Mouse (Mus musculus): ENCODE results near the gene Qdpr. TPM values are rescaled to one million over a fixed set of nuclear protein-coding genes. Genes with fewer than 3 reads are reported as not detected.
A peak's percentile ranks its signal among the peaks of the same experiment; 100 is the strongest.
"Not testable (repeated sequence)": the region's sequence is repeated elsewhere in the genome, so short reads cannot be mapped to it uniquely, and the experiment has no call there.

Qdpr gene
- total RNA-seq, 2 experiments from 2014 or later, result 4.0 to 22.3 TPM

DNA sequence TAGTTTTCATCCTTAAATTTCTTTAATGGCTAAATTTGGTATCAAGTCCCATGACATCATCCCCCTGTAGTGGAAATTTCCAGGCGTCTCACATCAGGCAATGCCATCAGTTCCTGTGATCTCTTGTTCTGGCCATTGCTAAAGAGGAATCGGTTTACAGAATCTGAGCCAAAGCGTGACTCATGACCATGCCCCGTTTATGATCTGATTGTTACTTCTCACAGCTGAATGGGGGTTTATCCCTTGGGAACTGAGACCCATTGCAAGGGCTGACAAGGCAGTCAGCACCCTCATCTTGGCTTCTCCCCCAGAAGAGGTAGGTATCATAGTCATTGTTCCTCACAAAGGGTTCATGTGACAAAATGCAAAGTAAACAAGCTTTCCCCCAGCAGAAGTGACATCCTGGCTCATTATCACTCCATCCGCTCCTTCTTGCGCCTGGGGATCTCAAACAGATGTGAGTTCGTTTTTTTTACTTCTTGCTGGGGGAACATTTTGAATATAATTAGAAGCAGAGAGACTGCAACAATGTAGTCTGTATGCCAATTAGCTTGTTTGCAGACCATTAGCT lies 22.9 kb upstream of the Qdpr start:
- no peak for ATAC-seq (replicated peaks; ENCODE audit: low FRiP score, poor library complexity, severe bottlenecking)

DNA sequence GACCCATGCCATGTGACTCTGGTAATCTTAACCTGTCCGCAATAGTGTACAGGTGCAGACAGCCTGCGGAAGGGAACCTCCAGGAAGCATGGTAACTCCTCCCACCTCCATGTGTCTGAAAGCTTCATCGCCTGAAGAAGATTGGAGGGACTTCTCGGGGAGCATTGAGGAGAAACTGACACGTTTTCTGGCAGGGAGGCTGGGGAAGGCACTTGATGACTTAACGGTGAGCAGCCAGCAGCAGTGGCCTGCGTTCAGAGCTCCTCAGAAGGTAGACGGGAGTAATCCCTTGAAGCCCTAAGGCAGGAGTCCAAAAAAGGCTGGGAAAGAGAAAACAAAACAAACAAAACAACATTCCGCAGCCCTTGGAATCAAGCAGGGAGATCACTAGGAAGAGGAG lies 4.4 kb upstream of the Qdpr start:
- ATAC-seq (replicated peaks; ENCODE audit: low FRiP score, poor library complexity, severe bottlenecking), result no peak

DNA sequence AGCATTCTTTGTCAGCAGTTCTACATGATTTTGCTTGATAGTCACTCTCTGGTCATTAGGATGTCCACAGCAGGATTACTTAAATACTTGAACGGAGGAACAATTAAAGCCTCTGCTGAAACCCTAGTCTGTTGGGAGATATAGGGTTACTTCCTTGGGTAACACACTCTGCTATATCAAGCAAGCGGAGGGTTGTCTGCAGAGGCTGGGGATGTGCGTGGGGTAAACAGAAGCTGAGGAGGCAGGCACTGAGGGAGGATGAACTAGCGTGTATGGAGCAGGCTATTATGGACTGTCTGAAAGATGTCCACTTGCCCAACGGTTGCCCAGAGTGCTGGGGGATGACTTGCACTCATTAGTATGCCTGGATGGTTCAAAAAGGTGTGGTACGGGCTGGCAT lies 3.4 kb upstream of the Qdpr start, which contains the start of gene Clrn2:
Clrn2 (plus strand) TSS at position 301 of the 400 bp plus-strand sequence.
- ATAC-seq (replicated peaks; ENCODE audit: low FRiP score, poor library complexity, severe bottlenecking), result no peak

DNA sequence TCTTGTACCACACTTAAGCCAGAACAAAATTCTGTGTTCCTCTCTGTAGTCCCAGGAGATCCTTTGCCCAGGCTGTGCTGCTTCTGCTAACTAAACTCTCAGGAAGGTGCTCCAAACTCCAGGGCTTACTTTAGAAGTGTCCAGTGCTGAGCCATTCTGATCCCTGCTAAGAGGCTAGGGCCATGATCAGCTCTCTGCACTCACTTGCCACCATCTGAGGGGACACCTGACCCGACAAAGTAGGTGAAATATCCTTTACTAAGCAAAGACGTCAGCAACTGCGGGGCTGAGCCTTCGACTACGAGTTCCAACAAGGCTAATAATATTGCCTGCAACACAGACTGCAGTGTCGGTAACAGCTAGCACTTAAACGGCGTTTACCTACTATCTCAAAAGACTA lies 830 bp downstream of the Qdpr start:
- ATAC-seq (replicated peaks; ENCODE audit: low FRiP score, poor library complexity, severe bottlenecking), result no peak

DNA sequence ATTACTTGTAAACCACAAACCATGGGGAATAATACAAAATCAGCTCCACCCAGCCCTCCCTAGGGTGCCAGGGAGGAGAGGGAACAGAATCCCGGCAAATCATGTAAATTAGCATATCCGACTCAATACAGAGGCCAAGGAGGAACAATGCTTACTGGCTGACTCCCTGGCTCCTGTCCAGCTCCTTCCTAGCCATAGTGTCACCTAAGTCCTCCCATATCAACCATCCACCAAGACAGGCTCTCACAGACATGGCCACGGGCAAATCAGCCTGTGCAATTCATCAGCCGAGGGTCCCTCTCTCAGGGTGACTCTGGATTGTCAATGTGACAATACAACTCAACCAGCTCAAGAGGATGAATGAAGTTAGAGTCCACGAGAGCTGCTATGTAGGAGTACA lies 1.4 kb downstream of the Qdpr start:
- no peak for ATAC-seq (replicated peaks; ENCODE audit: low FRiP score, poor library complexity, severe bottlenecking)

DNA sequence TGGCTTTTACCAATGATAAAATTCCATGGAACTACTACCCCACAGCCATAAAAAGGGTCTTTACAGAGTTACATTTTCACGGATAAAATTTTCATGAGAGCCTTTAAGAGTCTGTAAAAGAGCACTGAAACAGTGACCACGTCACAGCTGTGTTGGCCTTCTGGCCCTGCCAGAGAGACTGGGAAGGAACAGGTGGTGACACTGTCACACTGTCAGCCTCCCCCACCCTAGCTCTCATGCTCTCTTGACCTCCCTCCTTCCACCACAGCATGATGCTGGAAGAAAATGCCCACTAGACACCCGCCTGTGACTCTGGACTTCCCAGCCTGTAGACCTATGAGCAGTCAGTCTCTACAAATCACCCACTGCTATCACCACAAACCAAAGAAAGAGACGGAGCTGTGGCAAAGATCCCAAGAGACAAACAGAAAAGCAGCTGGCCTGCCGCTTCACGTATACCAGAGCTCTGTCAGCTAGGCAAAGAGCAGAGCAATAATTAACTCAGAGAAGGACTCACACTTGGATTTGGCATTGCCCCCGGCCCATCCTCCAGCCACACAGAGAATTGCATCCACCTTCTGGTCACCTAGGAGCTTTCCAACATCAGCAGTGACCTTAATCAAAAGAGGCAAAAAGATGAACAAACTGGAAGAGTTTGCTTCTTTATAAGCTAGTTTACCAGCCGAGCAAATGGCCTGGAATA lies 5.8 kb downstream of the Qdpr start:
- no peak for ATAC-seq (replicated peaks; ENCODE audit: low FRiP score, poor library complexity, severe bottlenecking)

DNA sequence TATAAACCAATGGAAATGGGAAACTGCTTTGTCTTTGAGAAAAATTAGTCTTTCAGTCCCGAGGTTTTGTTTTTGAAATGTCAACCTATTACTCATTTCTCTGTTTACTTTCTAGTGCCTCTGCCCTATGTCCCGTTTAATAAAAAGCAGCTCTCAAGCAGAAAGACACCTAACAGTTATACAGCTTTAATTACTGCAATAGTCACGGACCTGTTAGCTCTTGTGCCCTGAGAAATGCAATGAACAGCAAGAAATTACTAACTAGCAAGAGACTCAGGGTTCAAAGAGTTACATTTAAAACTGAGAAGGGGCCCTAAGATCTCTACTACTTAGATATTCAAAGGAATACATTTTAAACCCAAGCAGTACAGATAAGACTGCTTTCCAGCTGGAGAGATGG lies 8.3 kb downstream of the Qdpr start:
- no peak for ATAC-seq (replicated peaks; ENCODE audit: low FRiP score, poor library complexity, severe bottlenecking)

DNA sequence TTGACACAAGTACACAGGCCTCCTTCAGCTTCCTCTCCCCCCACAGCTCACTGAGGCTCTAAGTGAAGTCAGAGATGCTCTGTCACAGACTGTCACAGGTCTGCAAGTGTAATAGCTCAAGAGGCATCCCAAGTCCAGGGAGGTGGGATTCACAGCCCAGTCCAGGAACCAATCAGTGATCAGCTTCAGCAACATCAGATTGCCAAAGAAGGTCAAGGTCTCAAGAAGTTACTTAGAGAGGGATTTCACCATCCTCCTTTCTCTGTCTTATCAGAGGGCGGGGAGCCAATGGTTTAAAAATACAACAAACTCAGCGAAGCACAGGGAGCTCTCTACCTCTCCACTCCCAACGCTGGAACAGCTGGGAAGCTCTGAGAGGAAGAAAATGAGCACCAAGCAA lies 8.9 kb downstream of the Qdpr start:
- ATAC-seq (replicated peaks; ENCODE audit: low FRiP score, poor library complexity, severe bottlenecking), result no peak

DNA sequence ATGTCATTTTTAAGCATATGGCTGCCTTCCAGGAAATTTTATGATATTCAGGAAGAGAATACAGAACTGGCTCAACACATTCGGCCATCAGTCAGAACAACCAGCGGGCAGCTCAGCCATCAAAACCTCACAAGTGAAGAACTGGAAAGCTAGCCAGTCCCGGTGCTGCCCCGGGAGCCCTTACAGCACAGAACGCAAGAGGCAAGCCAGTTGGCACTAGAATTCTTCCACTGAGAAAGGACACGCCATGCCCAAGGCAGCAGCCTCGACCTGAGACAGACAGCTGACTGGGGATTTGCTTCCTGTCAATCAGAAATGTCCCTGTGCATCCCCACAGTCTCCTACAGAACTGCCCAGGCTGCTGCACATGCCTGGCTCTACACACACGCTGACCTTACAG lies 11.7 kb downstream of the Qdpr start:
- no peak for ATAC-seq (replicated peaks; ENCODE audit: low FRiP score, poor library complexity, severe bottlenecking)

DNA sequence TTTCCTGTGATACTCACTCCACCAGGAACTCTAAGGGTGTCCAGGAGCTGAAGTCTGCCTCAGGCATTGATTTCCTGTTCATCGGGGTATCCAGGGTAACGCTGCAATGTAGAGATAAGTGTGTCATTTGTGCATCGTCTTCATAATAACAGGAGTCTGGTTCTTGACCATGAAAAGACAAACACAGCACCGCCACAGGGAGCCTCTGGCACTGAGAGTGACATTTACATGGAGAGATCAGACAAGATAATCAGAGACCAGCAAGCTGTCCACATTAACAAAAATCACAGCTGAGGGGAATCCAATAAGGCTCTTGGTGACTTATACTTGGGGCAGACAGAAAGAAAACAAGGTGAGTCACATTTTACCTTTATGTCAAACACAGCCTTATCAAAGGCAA lies 12.2 kb downstream of the Qdpr start:
- ATAC-seq (replicated peaks; ENCODE audit: low FRiP score, poor library complexity, severe bottlenecking), result no peak

DNA sequence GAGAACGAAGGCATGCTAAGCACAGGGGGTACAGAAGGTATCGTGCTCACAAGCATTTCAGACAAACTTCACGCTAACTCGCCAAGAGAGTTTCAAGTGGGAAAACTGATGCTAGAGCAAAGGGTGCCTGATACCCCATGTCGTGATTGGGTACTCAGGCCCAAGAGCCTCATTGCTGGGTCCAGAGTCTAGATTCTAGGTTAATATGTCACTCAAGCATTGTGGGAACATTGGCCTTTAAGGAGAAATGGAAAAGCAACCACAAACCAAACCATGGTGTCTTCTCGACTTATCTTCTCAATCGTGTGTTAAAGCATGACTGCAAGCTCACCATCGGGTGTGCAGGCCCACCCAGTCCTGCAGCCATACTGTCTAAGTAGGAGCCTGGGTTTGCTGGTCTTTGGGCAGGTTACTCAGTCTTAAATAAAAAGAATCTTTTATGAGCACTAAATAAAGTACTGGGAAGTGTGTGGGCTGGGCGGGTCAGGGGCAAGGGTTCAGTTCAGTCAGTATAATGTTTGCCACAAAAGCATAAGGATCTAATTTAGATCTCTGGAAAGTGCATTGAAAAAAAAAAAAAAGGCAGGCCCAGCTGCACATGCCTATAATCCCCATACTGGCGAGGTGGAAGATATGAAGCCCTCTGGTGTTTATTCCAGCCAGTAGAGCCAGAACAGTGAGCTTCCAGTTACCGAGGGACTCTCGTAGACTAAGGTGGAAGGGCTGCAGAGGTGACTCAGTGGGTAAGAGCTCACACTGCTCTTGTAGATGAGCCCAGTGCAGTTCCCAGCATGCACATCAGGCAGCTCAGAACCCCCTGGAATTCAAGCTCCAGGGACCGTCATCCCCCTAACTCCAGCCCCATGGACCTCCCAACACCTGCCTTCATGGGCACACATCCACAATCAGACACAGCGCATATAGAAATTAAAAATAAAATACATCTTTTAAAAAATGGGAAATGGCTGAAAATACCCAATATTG lies 13.8 kb downstream of the Qdpr start:
- no peak for ATAC-seq (replicated peaks; ENCODE audit: low FRiP score, poor library complexity, severe bottlenecking)

DNA sequence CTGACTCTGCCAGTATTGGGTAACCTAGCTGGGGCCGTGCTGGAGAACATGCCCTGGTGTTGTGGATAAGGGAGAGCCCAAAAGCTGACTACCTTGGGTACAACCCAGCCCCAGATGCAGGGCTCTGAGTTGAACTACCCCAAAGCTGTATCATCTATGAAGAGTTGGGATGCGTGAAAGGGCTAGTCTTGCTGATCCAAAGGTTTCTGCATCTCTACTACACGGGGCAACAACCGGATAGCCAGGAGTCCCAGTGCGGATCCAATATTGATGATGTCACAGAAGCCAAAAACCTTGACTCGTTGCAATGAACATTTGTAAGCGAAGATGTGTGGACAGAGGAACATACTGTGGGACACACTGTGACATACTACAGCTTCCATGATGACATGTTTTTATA lies 22.1 kb downstream of the Qdpr start:
- no peak for ATAC-seq (replicated peaks; ENCODE audit: low FRiP score, poor library complexity, severe bottlenecking)

DNA sequence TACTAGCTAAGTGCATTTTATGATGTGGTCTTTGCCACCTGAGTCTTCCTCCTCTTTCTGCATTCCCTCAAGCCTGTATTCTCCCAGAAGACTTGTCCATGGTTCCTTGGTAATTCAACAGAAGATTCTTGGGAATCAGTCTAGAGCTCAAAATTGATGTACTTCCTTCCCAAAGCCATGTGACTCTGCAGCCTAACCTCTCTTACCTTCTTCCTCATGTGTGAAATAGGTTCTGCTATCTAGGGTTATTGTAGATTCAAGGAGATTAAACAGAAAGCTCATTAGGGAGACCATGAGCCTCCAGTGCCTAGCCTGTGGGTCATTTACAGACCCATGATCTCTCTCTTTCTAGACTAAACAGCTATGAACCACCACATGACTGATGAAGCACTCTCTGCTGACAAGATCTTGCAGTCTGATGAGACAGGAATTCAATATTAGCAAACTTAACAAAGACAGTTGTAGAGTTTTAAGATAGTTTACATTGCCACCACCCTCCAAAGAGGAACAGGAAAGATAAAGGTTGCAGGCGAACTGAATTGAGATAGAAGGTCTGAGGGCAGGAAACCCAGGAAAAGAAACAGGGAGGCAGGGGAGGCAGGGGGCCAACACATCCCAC lies 23.5 kb downstream of the Qdpr start:
- ATAC-seq (replicated peaks; ENCODE audit: low FRiP score, poor library complexity, severe bottlenecking), result no peak

DNA sequence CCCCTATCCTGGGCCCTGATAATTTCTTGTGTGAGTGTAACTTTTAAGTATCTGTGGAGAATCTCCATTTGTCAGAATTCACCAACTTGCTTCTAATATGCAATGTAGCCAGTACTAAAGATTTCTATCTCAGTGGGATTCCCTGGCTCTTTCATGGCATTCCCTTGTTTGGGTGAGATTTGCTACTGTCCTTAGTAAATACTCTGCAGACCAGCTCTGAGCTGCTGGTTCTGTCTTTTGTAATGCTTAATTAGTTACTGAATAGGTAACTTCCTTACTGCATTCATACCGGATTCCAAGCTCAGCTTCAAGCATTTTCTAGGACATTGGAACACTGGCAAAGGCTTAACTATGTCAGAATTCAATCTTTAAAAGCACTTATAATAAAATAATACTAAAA lies 24.3 kb downstream of the Qdpr start:
- not testable (repeated sequence) for ATAC-seq (replicated peaks; ENCODE audit: low FRiP score, poor library complexity, severe bottlenecking)

DNA sequence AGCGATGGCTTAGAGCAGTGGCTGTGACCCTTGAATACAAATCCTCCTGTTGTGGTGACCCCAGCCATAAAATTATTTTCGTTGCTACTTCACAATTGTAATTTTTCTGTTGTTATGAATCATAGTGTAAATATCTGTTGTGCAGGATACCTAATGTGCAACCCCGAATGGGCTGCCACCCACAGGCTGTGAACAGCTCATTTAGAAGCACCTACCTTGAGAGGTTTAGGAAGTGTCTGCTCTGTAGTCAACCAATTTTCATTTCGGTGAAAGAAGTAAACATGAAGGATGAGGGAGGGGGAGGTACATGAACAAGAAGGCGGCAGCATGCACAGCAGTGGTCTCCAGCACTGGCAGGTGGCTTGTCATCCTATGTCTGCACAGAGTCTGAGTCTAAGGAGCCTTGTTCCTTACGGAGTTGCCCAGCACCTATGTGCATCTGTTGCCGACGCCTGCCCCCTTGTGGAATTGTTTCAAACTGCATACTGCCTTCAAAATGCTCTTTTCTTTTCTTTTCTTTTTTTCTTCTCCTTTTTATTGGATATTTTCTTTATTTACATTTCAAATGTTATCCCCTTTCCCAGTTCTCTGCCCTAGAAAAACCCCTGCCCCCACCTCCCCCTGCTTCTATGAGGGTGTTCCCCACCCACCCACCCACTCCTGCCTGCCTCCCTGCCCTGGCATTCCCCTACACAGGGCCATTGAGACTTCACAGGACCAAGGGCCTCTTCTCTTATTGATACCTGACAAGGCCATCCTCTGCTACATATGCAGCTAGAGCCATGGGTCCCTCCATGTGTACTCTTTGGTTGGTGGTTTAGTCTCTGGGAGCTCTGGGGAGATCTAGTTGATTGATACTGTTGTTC lies 25.8 kb downstream of the Qdpr start:
- peak; percentile 69; the same call in 1 of the 2 replicates for ATAC-seq (replicated peaks; ENCODE audit: low FRiP score, poor library complexity, severe bottlenecking)

DNA sequence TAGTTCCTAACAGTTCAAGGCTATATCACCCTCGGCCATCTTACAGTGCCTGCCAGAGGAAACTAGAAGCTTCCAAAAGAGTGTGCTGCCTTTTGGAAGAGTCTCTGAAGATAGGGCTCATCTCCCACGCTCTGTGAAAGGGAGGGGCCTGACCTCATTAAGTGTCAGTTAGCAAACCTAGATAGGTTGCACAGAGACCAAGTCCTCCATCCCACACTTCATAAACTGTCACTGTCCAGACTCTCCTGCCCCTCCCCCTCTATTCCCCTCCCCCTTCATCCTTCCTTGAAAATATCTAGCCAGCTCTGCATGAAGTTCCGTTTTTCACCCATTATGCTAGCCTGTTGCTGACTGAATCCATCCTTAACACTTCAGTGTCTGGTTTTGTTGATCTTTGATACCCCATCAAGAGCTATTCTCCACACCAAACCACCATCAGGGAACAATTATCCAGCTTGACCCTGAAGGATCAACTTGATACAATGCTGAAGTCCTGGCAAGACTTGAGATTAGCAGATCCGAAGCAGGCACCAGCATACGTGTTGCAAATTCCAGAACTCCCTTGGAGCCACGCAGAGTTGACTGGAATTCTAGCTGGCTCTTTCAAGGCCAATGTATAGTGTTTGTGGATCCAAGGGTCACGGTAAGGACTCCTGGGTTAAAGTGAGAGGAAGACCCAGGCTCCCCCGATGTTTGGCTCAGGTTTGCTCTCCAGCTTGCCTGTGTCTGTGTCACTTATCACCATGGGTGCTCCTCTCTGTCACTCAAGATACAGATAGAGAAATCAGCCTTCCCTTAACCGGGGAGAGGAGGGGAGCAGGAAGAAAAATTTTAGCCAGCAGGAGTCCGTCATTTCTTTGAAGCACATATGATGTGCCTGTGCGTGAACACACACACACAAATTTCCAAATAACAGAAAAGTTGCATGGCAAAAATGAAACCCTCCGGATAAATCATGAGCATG lies 27.9 kb downstream of the Qdpr start:
- no peak for ATAC-seq (replicated peaks; ENCODE audit: low FRiP score, poor library complexity, severe bottlenecking)

DNA sequence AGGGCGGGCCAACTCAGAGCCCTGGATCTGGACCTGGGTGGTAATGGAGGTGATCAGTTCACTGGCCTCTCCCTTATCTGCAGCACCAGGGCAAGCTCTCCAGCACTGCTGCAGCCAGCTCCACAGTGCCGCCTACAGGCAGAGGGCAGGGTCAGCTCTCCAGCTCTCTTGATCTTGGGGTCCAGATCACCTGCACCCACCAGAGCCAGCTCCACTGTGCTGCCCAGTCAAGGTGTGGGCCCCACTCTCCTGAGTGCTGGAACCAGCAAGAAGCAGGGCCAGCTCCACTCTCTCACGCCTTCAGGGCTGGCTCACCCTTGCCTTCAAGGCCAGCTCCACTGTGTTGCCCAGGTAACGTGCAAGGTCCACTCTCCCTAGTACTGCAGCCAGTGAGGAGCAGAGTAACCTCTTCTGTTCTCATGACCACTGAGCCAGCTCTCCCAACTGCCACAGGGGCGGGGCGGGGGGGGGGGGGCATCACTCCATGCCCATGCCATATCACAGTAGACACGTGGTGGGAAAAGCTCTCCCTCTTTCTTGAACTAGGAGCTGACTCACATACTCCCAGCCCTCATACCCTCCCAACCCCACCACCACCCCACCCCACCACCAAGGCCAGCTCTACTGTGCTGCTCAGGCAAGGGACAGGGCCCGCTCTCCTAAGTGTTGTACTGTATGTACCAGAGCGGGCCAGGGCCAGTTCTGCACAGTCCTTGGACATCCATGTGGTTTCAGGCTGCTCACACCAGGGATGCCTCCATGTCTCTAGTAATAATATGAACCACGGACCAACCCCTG lies 30.0 kb downstream of the Qdpr start:
- ATAC-seq (replicated peaks; ENCODE audit: low FRiP score, poor library complexity, severe bottlenecking), result peak; percentile 71
